Mouse (Mus musculus): Measurements from ENCODE around the gene Gprin3. TPM values are rescaled to one million over a fixed set of nuclear protein-coding genes. Genes with fewer than 3 reads are reported as not detected.
"Not testable (repeated sequence)": the region's sequence is repeated elsewhere in the genome, so short reads cannot be mapped to it uniquely, and the experiment has no call there.

Gprin3 gene
- total RNA-seq, 2 experiments from 2014 or later: 0.91 to 1.6 TPM

DNA sequence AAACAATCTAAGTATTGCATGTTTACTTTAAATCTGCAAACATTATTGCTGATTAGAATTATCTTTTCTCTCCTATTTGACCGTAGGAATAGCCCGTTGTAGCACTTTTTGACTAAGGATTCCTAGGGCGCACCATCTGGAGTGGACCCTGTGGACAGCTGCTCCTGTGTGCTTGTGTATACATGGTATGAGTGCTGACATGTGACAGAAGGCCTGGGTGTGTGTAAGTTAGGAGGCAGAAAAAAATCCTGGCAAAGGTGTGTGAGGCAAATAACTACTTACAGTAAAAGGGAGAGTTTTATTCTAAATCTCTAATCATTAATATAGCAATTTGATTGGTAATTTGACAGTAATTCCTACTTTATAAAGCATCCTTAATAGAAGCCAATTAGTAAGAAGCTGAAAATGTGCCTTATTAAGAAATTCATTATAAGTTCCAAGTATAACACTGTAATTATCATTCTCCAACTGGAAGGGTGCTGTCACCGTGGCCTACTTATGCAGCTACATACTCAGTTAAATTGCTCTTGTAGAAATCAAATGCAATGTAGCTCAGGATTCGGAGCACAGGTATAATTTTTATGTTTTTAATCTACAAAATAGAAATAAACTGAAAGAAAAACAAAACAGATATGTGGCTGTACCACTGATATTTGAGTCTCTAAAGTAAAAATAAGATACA lies 74.8 kb downstream of the Gprin3 start:
- DNase-seq (ENCODE audit: low spot score in 2 of 2): no peak

DNA sequence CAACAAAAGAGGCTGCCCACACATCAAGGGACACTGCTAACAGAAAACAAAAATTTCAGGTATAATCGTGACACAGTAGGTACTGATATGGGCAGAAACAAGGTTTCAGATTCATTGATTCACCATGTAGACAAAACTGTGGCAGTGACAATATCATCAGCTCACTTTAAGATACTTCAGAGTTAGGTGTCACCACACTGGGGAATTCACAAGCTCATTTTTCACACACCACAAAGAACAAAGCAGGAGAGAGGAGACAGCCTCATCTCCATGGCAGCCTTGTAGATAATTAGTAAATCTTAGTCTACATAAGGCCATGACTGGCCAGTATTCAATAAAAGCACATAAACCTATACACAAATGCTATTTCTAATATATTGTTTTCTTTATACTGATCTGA lies 77.4 kb downstream of the Gprin3 start:
- DNase-seq (ENCODE audit: low spot score in 2 of 2): no peak

DNA sequence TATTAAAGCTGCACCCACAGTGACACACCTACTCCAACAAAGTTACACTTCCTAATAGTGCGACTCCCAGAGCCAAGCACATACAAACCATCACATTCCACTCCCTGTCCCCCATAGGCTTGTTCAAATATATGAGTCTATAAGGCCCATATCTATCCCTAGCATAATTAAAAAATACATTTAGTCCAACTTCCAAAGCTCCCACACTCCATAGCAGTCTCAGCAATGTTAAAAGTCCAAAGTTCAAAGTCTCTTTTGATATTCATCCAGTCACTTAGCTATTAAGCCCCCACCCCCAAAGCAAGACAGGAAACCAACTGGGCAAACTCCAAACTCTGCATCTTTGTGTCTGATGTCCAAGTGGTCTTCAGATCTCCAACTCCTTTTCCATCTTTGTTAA lies 84.9 kb downstream of the Gprin3 start:
- DNase-seq (ENCODE audit: low spot score in 2 of 2): no peak

DNA sequence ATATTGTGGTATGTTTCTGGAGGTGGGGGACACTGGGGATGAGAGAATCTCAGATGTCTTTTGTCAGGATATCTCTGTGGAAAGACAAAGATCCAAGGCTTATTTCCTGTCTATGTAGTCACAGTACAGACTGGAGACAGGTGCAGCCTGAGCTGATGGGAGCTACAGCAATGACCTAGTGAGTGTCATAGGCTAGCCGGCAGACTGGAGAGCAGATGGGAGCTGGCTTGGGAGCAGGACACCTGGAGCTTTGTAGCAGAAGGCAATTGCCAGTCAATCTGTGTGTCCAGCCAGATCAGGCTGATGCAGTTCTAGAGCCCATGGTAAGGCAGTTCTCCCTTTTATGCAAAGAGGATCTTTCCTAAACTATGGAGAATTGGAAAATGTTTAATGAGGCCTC lies 97.8 kb downstream of the Gprin3 start:
- DNase-seq (ENCODE audit: low spot score in 2 of 2): no peak

DNA sequence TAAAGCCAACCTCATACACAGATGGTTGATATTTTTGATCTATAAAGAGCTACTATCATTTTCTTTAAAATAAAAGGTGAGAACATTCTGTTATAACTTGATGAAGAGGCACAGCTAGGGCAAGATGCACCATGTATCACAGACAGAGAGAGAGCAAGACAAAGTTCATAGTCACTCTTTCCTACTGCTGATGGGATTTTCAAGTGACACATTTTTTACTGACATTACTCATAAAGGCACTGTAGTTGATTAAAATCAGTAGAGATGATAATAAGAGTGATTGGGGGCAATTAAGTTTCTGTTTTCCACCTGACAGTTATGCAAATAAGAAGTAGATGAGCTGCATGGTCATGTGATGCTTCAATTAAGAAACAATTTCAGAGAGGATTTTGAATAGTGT lies 110.2 kb downstream of the Gprin3 start:
- DNase-seq (ENCODE audit: low spot score in 2 of 2): no peak

DNA sequence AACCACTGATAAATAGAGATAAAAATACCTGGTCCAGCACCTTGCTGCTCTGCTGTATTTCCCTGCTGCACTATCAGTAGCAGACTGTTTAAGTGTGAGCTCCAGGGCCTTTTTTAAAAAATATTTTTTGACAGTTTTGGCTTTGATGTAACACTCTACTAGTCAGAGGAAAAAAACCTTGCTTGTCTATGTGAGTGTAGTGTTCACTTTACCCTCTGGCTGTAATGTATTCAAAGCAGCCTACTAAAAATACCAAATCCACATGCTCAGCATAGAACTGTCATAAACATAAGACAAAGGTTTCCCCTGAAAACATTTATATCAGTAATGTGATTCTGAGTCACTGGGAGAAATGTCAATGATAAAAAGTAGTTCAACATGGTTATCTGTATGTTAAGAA lies 111.0 kb downstream of the Gprin3 start:
- no peak for DNase-seq (ENCODE audit: low spot score in 2 of 2)

DNA sequence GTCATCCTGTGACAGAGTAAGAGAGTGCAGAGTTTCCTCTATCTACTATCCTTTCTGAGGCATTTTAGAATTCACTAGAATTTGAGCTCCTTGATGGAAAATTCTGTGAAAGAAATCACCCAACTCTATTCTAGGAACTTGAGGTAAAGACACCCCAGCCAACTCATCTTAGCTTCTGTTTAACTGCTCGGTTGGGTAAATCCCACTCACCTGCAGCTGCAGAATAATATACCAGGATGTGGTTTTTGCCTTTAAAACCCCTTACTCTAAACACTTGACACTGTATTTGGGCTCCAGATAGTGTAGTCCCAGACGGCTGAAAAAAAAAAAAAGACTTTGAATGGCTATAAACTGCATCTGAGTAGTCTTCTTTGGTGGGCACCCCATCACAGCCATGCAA lies 112.9 kb downstream of the Gprin3 start:
- no peak for DNase-seq (ENCODE audit: low spot score in 2 of 2)

DNA sequence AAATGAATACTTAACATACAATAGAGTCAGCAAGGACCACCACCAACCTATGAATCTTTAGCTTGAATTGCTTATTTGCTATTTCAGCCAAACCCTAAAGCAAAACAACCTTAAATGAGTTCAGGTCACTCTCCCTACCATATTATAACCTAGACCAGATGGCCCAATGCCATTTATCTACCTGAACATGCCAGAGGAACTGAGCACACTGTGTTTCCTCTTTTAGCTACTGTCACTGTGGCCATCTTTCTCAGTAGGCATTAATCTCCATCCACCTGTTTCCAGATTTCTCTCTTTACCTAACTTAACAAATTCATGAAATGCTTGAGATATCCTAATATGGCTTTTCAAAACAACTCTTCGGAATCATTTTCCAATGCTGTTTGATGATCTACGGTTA lies 114.9 kb downstream of the Gprin3 start:
- DNase-seq (ENCODE audit: low spot score in 2 of 2): no peak

DNA sequence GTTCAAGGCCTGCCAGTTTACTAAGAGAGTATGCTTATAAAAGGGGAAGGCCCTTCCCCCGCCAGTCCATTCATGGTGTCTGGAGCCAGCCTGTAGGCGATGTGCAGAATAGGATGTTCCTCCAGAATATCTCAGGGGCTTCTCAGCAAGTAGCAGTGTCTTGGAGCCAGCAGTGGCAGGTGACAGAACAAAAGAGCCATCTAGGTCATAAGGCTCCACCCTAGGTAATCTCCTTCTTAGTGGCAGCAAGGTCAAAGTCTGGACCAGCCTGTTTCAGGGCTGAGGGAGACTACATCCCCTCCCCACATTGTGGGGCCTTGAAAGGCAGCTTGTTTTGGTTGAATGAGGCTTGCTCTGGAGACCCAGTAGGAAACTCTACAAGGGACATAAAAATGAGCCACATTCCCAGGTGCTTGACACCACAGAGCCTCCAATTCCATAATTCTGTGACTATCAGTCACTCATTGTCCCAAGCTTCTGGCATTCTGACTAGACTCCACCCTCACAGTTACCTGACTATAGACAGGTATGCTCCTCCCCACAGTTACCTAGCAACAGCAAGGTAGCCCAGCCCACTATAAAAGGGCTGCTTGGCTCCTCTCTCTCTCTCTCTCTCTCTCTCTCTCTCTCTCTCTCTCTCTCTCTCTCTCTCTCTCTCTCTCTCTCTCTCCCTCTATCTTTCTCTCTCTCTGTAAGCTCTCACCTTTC lies 121.7 kb downstream of the Gprin3 start:
- DNase-seq (ENCODE audit: low spot score in 2 of 2): not testable (repeated sequence)

DNA sequence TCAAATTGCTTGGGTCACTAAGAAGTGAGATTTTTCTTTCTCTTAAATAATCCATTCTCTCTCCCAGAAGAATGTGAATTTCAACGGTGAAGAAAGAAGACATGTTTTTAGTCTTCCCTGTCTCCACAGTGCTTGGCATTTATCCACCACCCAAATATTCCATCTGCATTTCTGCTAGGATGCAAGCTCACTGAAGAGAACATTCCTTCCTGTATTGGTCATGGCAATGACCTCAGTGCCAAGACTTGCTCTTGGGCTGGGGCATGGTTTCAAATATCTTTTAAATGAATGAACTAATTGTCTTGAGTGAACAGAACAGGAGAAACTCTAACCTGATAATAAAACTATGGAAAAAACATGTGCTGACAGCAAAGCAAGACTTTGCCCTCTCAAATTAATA lies 123.1 kb downstream of the Gprin3 start:
- no peak for DNase-seq (ENCODE audit: low spot score in 2 of 2)

Other genes with a start within 250 kb of the Gprin3 start
- 10 to 100 TPM; 11.2 to 13.7 TPM for gene Tigd2, start 217.4 kb downstream of the Gprin3 start, total RNA-seq (2021)

Data from gastrocnemius, postnatal 4 days (tissue).